In genomic region chr3:37753148-37753547, GRCm38 (mm10) we compare ENCODE assay signal across 14 mouse cellular contexts.
"Had no signal": no experiment of that assay in that cellular context is flagged by ENCODE, and none has a peak within 500 bp of the region (broad histone marks: within the 10 kb centered on the region; RNA-seq: fewer than 3 reads in every experiment).

No protein-coding gene starts in this region.

- DNase-seq: kidney, postnatal 10 days; liver; lung, adult 18-20 months; lung, postnatal 36 days; midbrain, embryonic 14.5 days; retina, postnatal 1 day; right cerebral cortex, postnatal 4 days; thymus, postnatal 36 days had no signal

- H3K27ac ChIP-seq: limb, embryonic 12.5 days; liver, embryonic 14.5 days; midbrain, embryonic 10.5 days; neural tube, embryonic 12.5 days; stomach, embryonic 15.5 days had no signal

- H3K4me3 ChIP-seq: limb, embryonic 12.5 days; midbrain, embryonic 10.5 days; myocyte; neural tube, embryonic 12.5 days; stomach, embryonic 15.5 days had no signal
